Mouse (Mus musculus) stomach, embryonic 16.5 days (tissue): ENCODE measurements around the gene Nop10. TPM values are rescaled to one million over a fixed set of nuclear protein-coding genes. Genes with fewer than 3 reads are reported as not detected.

Experiments
- ATAC-seq: fragments of 200-750 bp; cut with Nextera tagmentation; 2 replicates; pipeline ENCODE4 v1.8.0; 2017; ENCODE audit warnings: moderate number of reproducible peaks, moderate TSS enrichment; ENCODE audit not compliant: insufficient read depth, low FRiP score
- H3K27ac ChIP-seq: fragments of 300-500 bp; sonication (generic); 2 replicates; pipeline ENCODE4 v1.5.1; 2014; ENCODE audit warnings: low read length
- H3K27me3 ChIP-seq: fragments of 300-500 bp; sonication (generic); 2 replicates; pipeline ENCODE4 v1.6.1; 2014; ENCODE audit warnings: low read length, control low read depth, mixed read lengths; ENCODE audit not compliant: control insufficient read depth, insufficient read depth
- H3K36me3 ChIP-seq: fragments of 300-500 bp; sonication (generic); 2 replicates; pipeline ENCODE4 v1.6.1; 2014; ENCODE audit warnings: low read length; ENCODE audit not compliant: control insufficient read depth, insufficient read depth
- H3K4me1 ChIP-seq: fragments of 300-500 bp; sonication (generic); 2 replicates; pipeline ENCODE4 v1.6.1; 2014; ENCODE audit warnings: low read length, control low read depth, mixed read lengths; ENCODE audit not compliant: control insufficient read depth, insufficient read depth
- H3K4me2 ChIP-seq: fragments of 300-500 bp; sonication (generic); 2 replicates; pipeline ENCODE4 v1.6.1; 2014; ENCODE audit warnings: low read depth, low read length, mixed read lengths
- H3K4me3 ChIP-seq: fragments of 300-500 bp; sonication (generic); replicated peaks from 2 replicates; pipeline ENCODE4 v1.5.1; 2014; ENCODE audit warnings: mild to moderate bottlenecking, low read length
- H3K9ac ChIP-seq: fragments of 300-500 bp; sonication (generic); 2 replicates; pipeline ENCODE4 v1.6.1; 2014; ENCODE audit warnings: low read length
- H3K9me3 ChIP-seq: fragments of 300-500 bp; sonication (generic); replicated peaks from 2 replicates; pipeline ENCODE4 v1.6.1; 2016; ENCODE audit warnings: low read length, control low read depth; ENCODE audit not compliant: control insufficient read depth
- WGBS: fragments of 180-500 bp; shearing (Covaris S2); extraction: QIAGEN DNeasy Blood & Tissue Kit; methylation state at CpG from one replicate; pipeline ENCODE4 v1.1.7; 2014; 5-methylcytosine and 5-hydroxymethylcytosine counted together
- polyA plus RNA-seq: library from polyadenylated mRNA; unstranded; fragments of >200 nt; fragmentation: Nextera tagmentation; extraction: Ambion mirVana; gene quantifications from 2 replicates; pipeline ENCODE4 v1.2.1, GENCODE M21; 2015

Gene Nop10
- polyA plus RNA-seq, 1 experiment from 2014 or later = 215 TPM

GRCm38 (mm10) chr2:112292823-112293222 is 31.1 kb downstream of the Nop10 start:
- WGBS = 80% methylated on average over 2 of the region's 2 CpGs
- no peaks in the 10 kb centered on the region for H3K36me3 ChIP-seq

GRCm38 (mm10) chr2:112296211-112296610 is 34.5 kb downstream of the Nop10 start:
- Histone ChIP-seq H3K4me3 (no peak overlapping the region), H3K27me3 (no peaks in the 10 kb centered on the region), H3K9ac (no peak overlapping the region), H3K4me1 (no peaks in the 10 kb centered on the region), H3K9me3 (no peaks in the 10 kb centered on the region), H3K27ac (no peak overlapping the region), H3K4me2 (no peak overlapping the region), H3K36me3 (no peaks in the 10 kb centered on the region)
- 80% methylated on average over 3 of the region's 3 CpGs for WGBS
- ATAC-seq = no peak

More at GRCm38 (mm10) chr2:112292823-112293222, 31.1 kb downstream of the Nop10 start:
- Histone ChIP-seq H3K4me2 (no peak overlapping the region), H3K4me1 (0 out of 2 replicates have a peak, but pooled peaks cover under 1% of the 10 kb centered on the region), H3K27me3 (no peaks in the 10 kb centered on the region), H3K9me3 (no peaks in the 10 kb centered on the region), H3K9ac (no peak overlapping the region), H3K4me3 (no peak overlapping the region), H3K27ac (no peak overlapping the region)
- ATAC-seq = no peak

- no peak overlapping the region for H3K4me3 ChIP-seq
- no peaks in the 10 kb centered on the region for H3K4me1 ChIP-seq
- no peaks in the 10 kb centered on the region for H3K9me3 ChIP-seq
- no peaks in the 10 kb centered on the region for H3K36me3 ChIP-seq
- no peak for ATAC-seq
- H3K27ac ChIP-seq = no peak overlapping the region
- 89% methylated on average over 4 of the region's 4 CpGs for WGBS
- no peaks in the 10 kb centered on the region for H3K27me3 ChIP-seq
- H3K9ac ChIP-seq = no peak overlapping the region
- no peak overlapping the region for H3K4me2 ChIP-seq
Observed at GRCm38 (mm10) chr2:112298221-112298620, 36.5 kb downstream of the Nop10 start.

- ATAC-seq = no peak
- H3K4me2 ChIP-seq = no peak overlapping the region
- WGBS = 78% methylated on average over 3 of the region's 3 CpGs
- no peaks in the 10 kb centered on the region for H3K4me1 ChIP-seq
- H3K9me3 ChIP-seq = no peaks in the 10 kb centered on the region
- no peaks in the 10 kb centered on the region for H3K36me3 ChIP-seq
- H3K27ac ChIP-seq = no peak overlapping the region
- no peak overlapping the region for H3K4me3 ChIP-seq
- no peaks in the 10 kb centered on the region for H3K27me3 ChIP-seq
- no peak overlapping the region for H3K9ac ChIP-seq
Observed at GRCm38 (mm10) chr2:112308671-112309070, 46.9 kb downstream of the Nop10 start.

GRCm38 (mm10) chr2:112309161-112309600 is 47.5 kb downstream of the Nop10 start:
- Histone ChIP-seq H3K27ac (no peak overlapping the region), H3K4me2 (no peak overlapping the region), H3K4me1 (no peaks in the 10 kb centered on the region), H3K27me3 (no peaks in the 10 kb centered on the region), H3K9me3 (no peaks in the 10 kb centered on the region), H3K9ac (no peak overlapping the region), H3K4me3 (no peak overlapping the region), H3K36me3 (no peaks in the 10 kb centered on the region)
- 0 out of 2 replicates have a peak, but pooled peaks have one; percentile 17 for ATAC-seq
- 58% methylated on average over 10 of the region's 10 CpGs for WGBS

Other genes starting within 250 kb of the Nop10 start
- gene Olfr1310, start 249.2 kb upstream of the Nop10 start, polyA plus RNA-seq = not detected in 2 replicates
- not detected in 2 replicates for gene Olfr1311, start 237.5 kb upstream of the Nop10 start, polyA plus RNA-seq
- gene Olfr1312, start 211.7 kb upstream of the Nop10 start, polyA plus RNA-seq = not detected in 2 replicates
- not detected in 2 replicates for gene Olfr1313, start 184.1 kb upstream of the Nop10 start, polyA plus RNA-seq
- gene Olfr1314, start 165.1 kb upstream of the Nop10 start, polyA plus RNA-seq = not detected in 2 replicates
- gene Olfr1315-ps1, start 146.5 kb upstream of the Nop10 start, polyA plus RNA-seq = not detected in 2 replicates
- gene Olfr1316, start 126.9 kb upstream of the Nop10 start, polyA plus RNA-seq = not detected in 2 replicates
- not detected in 2 replicates for gene Olfr1317, start 121.6 kb upstream of the Nop10 start, polyA plus RNA-seq
- gene Olfr1318, start 107.7 kb upstream of the Nop10 start, polyA plus RNA-seq = not detected in 2 replicates
- 39.7 and 54.7 TPM in 2 replicates for gene Lpcat4, start 22.5 kb upstream of the Nop10 start, polyA plus RNA-seq
- gene Nutm1, start 2.6 kb upstream of the Nop10 start, polyA plus RNA-seq = 0.05 and 0.11 TPM in 2 replicates
- 14.6 and 15.1 TPM in 2 replicates for gene Slc12a6, start 3.9 kb downstream of the Nop10 start, polyA plus RNA-seq
- gene Gm21985, start 4.4 kb downstream of the Nop10 start, polyA plus RNA-seq = not detected in 2 replicates
- 107 and 115 TPM in 2 replicates for gene Emc4, start 106.1 kb downstream of the Nop10 start, polyA plus RNA-seq
- gene Katnbl1, start 117.3 kb downstream of the Nop10 start, polyA plus RNA-seq = 39.8 and 46.9 TPM in 2 replicates
- gene Emc7, start 193.1 kb downstream of the Nop10 start, polyA plus RNA-seq = 22.0 and 22.1 TPM in 2 replicates
- 0.08 TPM in 1 of 2 replicates, not detected in the other for gene Chrm5, start 218.8 kb downstream of the Nop10 start, polyA plus RNA-seq
- gene Aven, start 231.0 kb downstream of the Nop10 start, polyA plus RNA-seq = 2.8 and 3.5 TPM in 2 replicates